Mouse (Mus musculus) hematopoietic stem cell, adult 5-6 weeks (primary cell): ENCODE data around the gene Sf1. TPM values are rescaled to one million over a fixed set of nuclear protein-coding genes. Genes with fewer than 3 reads are reported as not detected.
A peak's percentile ranks its signal among the peaks of the same experiment; 100 is the strongest.

Experiments used
- ATAC-seq, 2 experiments: fragments of 125-278 bp in 1 of 2; replicated peaks in 1 of 2; 2 replicates each; pipeline ENCODE4 v1.8.0; 2016 to 2017; ENCODE audit warnings: inconsistent platforms in 2 of 2, mild to moderate bottlenecking in 2 of 2, moderate number of reproducible peaks in 2 of 2, low read depth in 1 of 2, moderate TSS enrichment in 1 of 2; ENCODE audit not compliant: low FRiP score in 2 of 2, poor library complexity in 2 of 2, severe bottlenecking in 2 of 2, insufficient read depth in 1 of 2, low TSS enrichment in 1 of 2
- total RNA-seq: library from RNA; stranded (forward); fragments of 172-1452, 232-1000 nt; gene quantifications from 2 replicates; pipeline ENCODE4 v1.2.3, GENCODE M21; 2017

The Sf1 gene
- total RNA-seq, 1 experiment from 2014 or later: 298 TPM

- no peak for ATAC-seq
Observed at GRCm38 (mm10) chr19:6339191-6339590, 24.3 kb upstream of the Sf1 start.

GRCm38 (mm10) chr19:6339890-6340504, 23.5 kb upstream of the Sf1 start:
- peak; percentile 43 to 50 for ATAC-seq

GRCm38 (mm10) chr19:6340524-6341452, 22.7 kb upstream of the Sf1 start, which contains the start of gene Map4k2:
Gene Map4k2, plus strand, starts transcription at chr19:6341135.
- ATAC-seq: peak; percentile 67 to 70

GRCm38 (mm10) chr19:6341453-6342077, 21.9 kb upstream of the Sf1 start:
- no peak for ATAC-seq

DNA sequence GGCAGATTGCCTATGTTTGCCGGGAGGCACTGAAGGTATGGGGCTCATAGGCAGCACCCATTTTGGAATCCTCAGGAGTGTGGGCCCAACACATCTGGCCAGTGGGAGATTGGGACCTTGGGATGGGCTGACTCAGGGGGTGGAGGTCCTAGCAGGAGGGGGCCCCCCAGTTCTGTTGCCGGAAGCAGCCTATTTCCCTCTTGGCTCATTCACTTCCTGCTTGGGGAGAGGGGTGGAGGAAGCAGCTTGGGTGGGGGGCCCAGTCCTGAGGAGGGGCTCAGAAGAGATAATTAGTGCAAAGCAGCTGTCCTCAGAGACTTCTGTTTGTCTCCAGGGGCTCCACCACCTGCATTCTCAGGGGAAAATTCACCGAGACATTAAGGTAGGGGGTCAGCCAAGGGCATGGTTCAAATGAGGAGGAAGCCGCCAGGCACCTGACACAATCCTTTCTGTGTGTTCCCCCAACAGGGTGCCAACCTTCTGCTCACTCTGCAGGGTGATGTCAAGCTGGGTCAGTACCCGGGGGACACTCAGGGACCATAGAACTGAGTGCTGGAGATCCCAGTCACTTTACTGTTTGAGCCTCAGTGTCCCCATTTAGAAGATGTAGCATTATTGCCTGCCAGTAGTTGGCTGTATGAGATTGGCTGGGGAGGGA, 21.1 kb upstream of the Sf1 start:
- no peak for ATAC-seq

GRCm38 (mm10) chr19:6343066-6343925, 20.2 kb upstream of the Sf1 start:
- ATAC-seq: no peak

GRCm38 (mm10) chr19:6343996-6344395, 19.5 kb upstream of the Sf1 start:
- ATAC-seq: no peak

DNA sequence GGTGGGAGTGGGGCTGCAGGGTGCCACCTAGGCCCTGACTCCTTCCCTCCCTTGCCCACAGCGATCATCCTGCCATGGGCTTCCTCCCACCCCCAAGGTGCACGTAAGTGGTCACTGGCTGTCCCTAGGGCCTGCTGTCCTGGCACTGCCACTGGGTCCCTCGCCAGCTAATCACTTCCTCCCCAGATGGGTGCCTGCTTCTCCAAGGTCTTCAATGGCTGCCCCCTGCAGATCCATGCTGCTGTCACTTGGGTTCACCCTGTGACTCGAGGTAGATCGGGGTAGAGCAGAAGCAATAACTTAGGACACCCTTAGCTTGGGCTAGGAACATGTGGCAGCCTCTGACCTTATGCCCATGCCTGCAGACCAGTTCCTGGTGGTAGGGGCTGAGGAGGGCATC, 17.5 kb upstream of the Sf1 start:
- ATAC-seq: no peak

GRCm38 (mm10) chr19:6346661-6347060, 16.8 kb upstream of the Sf1 start:
- no peak for ATAC-seq

- ATAC-seq: no peak
Observed at GRCm38 (mm10) chr19:6347615-6348014, 15.9 kb upstream of the Sf1 start.

- ATAC-seq: peak; percentile 16 to 40; a peak in 3 of 4 replicates
Observed at GRCm38 (mm10) chr19:6348717-6349116, 14.8 kb upstream of the Sf1 start.

DNA sequence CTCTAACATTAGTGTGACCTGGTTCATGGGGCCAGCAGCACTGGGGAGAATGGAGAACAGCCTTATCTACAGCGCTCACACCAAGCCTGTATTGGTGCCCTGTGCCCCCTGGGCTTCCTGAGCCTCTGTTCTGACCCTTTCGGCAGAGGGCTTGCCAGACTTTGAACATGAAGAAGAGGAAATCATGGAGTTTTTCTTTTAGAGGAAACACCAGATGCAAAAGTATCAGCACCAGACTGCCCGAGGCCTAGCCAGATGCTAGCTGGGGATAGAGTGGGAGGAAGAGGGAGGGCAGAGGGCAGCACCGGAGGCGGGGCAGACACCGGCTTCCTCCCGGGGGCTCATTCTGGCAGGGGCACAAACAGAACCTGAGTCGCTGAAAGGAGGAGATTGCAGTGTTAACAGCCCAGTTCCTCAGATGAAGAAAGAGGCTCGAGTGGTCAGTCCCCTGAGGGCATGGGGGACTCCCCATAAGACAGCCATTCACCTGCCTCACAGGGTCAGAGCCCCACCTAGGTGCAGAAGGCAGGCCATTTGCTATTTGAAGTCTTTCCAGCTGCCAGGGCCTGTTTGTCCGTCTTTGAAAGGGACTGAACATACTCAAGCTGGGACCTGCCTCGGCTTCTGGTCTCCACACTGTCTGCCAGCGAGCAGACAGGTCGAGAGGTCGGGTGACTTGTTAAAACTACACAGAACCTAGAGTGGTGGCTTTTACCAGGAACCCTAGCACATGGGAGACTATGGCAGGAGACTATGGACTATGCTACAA, 14.1 kb upstream of the Sf1 start:
- ATAC-seq: peak; percentile 71 to 75

- no peak for ATAC-seq
Observed at GRCm38 (mm10) chr19:6351431-6352106, 11.9 kb upstream of the Sf1 start.

GRCm38 (mm10) chr19:6352107-6352505, 11.4 kb upstream of the Sf1 start:
- 0 out of 4 replicates have a peak, but pooled peaks of 1 of the 2 experiments have one; percentile 23 for ATAC-seq

DNA sequence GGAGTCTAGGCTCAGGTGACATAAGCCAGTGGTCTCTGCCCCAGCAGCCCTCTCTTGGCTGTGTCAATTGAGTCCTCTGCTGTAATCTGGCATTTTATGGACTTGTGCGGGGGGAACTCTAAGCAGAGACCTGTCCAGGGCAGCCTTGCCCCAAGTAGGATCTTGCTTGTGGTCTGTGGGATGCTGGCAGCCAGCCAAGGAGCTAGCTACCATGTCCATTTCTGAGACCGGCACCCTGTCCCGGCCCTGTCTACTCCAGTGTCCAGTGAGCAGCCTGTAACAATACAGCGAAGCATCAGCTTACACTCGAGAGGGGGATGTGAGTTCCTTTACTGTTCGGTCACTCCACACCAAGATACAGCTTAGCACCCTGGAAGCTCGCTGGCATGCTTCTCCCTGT, 9.5 kb upstream of the Sf1 start:
- ATAC-seq: no peak

- ATAC-seq: no peak
Observed at GRCm38 (mm10) chr19:6361291-6361690, 2.2 kb upstream of the Sf1 start.
